Mouse (Mus musculus) MEL (cell line): Measurements from ENCODE around the gene Srpx2. TPM values are rescaled to one million over a fixed set of nuclear protein-coding genes. Genes with fewer than 3 reads are reported as not detected.

Experiments
- DNase-seq: peaks from one replicate; pipeline ENCODE4 v3.0.0; 2011; ENCODE audit warnings: low read depth, low spot score
- H3K27ac ChIP-seq: 2 replicates; pipeline ENCODE4 v1.5.1; 2012; ENCODE audit warnings: low read depth, mild to moderate bottlenecking, control low read depth, low read length, moderate library complexity; ENCODE audit not compliant: control insufficient read depth
- H3K27me3 ChIP-seq, 2 experiments: fragments of 150-350 bp in 1 of 2; sonication (generic) in 1 of 2; 2 replicates each; pipeline ENCODE4 v1.6.1; 2012; ENCODE audit warnings: low read length in 2 of 2, mild to moderate bottlenecking in 2 of 2, improper control_type of control experiment in 1 of 2, moderate library complexity in 1 of 2; ENCODE audit not compliant: insufficient read depth in 2 of 2, control insufficient read depth in 1 of 2
- H3K36me3 ChIP-seq, 2 experiments: 2 replicates each; pipeline ENCODE4 v1.6.1; 2012 to 2014; ENCODE audit warnings: low read length in 2 of 2, improper control_type of control experiment in 1 of 2, inconsistent platforms in 1 of 2, mild to moderate bottlenecking in 1 of 2; ENCODE audit not compliant: insufficient read depth in 2 of 2, control insufficient read depth in 1 of 2
- H3K4me1 ChIP-seq, 2 experiments: fragments of 150-350 bp in 1 of 2; sonication (generic) in 1 of 2; 2 replicates each; pipeline ENCODE4 v1.6.1; 2012; ENCODE audit warnings: low read length in 2 of 2, improper control_type of control experiment in 1 of 2, mild to moderate bottlenecking in 1 of 2; ENCODE audit not compliant: insufficient read depth in 2 of 2, control insufficient read depth in 1 of 2
- H3K4me3 ChIP-seq, 2 experiments: fragments of 150-350 bp in 1 of 2; sonication (generic) in 1 of 2; 2 replicates each; pipeline ENCODE4 v1.5.1; 2012; ENCODE audit warnings: low read depth in 2 of 2, low read length in 2 of 2, mild to moderate bottlenecking in 2 of 2, moderate library complexity in 2 of 2, control low read depth in 1 of 2, improper control_type of control experiment in 1 of 2; ENCODE audit not compliant: control insufficient read depth in 1 of 2, insufficient read depth in 1 of 2
- H3K79me2 ChIP-seq: 2 replicates; pipeline ENCODE4 v1.6.1; 2012; ENCODE audit warnings: mild to moderate bottlenecking, low read length, moderate library complexity; ENCODE audit not compliant: control insufficient read depth, poor library complexity, insufficient read depth
- H3K9ac ChIP-seq: 2 replicates; pipeline ENCODE4 v1.6.1; 2012; ENCODE audit warnings: low read depth, mild to moderate bottlenecking, control low read depth, low read length, moderate library complexity; ENCODE audit not compliant: control insufficient read depth, poor library complexity, severe bottlenecking
- H3K9me3 ChIP-seq: fragments of 150-350 bp; sonication (generic); replicated peaks from 2 replicates; pipeline ENCODE4 v1.6.1; 2012; ENCODE audit warnings: mild to moderate bottlenecking, low read length, improper control_type of control experiment, moderate library complexity; ENCODE audit not compliant: insufficient read depth
- BHLHE40 ChIP-seq: IDR thresholded peaks from 2 replicates; pipeline ENCODE4 v1.6.1; 2012; ENCODE audit warnings: low read depth, mild to moderate bottlenecking, inconsistent platforms, low read length, improper control_type of control experiment, borderline replicate concordance
- CHD2 ChIP-seq: IDR thresholded peaks from 2 replicates; pipeline ENCODE4 v1.6.1; 2011; ENCODE audit warnings: low read length, improper control_type of control experiment
- E2F4 ChIP-seq: IDR thresholded peaks from 2 replicates; pipeline ENCODE4 v1.6.1; 2011; ENCODE audit warnings: low read depth, low read length, improper control_type of control experiment, borderline replicate concordance
- ELF1 ChIP-seq: IDR thresholded peaks from 2 replicates; pipeline ENCODE4 v1.6.1; 2014; ENCODE audit warnings: low read depth, mild to moderate bottlenecking, inconsistent platforms, low read length, improper control_type of control experiment, moderate library complexity
- EP300 ChIP-seq, 2 experiments: IDR thresholded peaks; 2 replicates each; pipeline ENCODE4 v1.6.1; 2011; ENCODE audit warnings: improper control_type of control experiment in 2 of 2, low read length in 2 of 2, low read depth in 1 of 2, mild to moderate bottlenecking in 1 of 2
- ETS1 ChIP-seq: IDR thresholded peaks from 2 replicates; pipeline ENCODE4 v1.6.1; 2012; ENCODE audit warnings: low read depth, mild to moderate bottlenecking, inconsistent platforms, low read length, improper control_type of control experiment, moderate library complexity
- GABPA ChIP-seq: IDR thresholded peaks from 2 replicates; pipeline ENCODE4 v1.6.1; 2012; ENCODE audit warnings: low read depth, mild to moderate bottlenecking, inconsistent platforms, low read length, improper control_type of control experiment, moderate library complexity
- GATA1 ChIP-seq: IDR thresholded peaks from 2 replicates; pipeline ENCODE4 v1.6.1; 2011; ENCODE audit warnings: low read depth, low read length, improper control_type of control experiment
- HCFC1 ChIP-seq: IDR thresholded peaks from 2 replicates; pipeline ENCODE4 v1.6.1; 2012; ENCODE audit warnings: low read depth, mild to moderate bottlenecking, inconsistent platforms, low read length, improper control_type of control experiment, moderate library complexity
- JUND ChIP-seq: IDR thresholded peaks from 2 replicates; pipeline ENCODE4 v1.6.1; 2011; ENCODE audit warnings: low read depth, mild to moderate bottlenecking, improper control_type of control experiment, low read length
- KAT2A ChIP-seq: conservative IDR thresholded peaks from 2 replicates; pipeline ENCODE4 v1.6.1; 2012; ENCODE audit warnings: low read depth, low read length, improper control_type of control experiment, inconsistent platforms
- MAX ChIP-seq: IDR thresholded peaks from 2 replicates; pipeline ENCODE4 v1.6.1; 2011; ENCODE audit warnings: low read length, improper control_type of control experiment
- MEF2A ChIP-seq: IDR thresholded peaks from 2 replicates; pipeline ENCODE4 v1.6.1; 2014; ENCODE audit warnings: low read depth, mild to moderate bottlenecking, inconsistent platforms, low read length, improper control_type of control experiment; ENCODE audit not compliant: poor library complexity, insufficient replicate concordance, severe bottlenecking; ENCODE audit errors: extremely low read depth
- MXI1 ChIP-seq: IDR thresholded peaks from 2 replicates; pipeline ENCODE4 v1.6.1; 2011; ENCODE audit warnings: mild to moderate bottlenecking, low read depth, low read length, improper control_type of control experiment
- MYB ChIP-seq: IDR thresholded peaks from 2 replicates; pipeline ENCODE4 v1.6.1; 2011; ENCODE audit warnings: mild to moderate bottlenecking, low read depth, low read length, improper control_type of control experiment
- MYC ChIP-seq: IDR thresholded peaks from 2 replicates; pipeline ENCODE4 v1.6.1; 2011; ENCODE audit warnings: low read depth, mild to moderate bottlenecking, low read length, improper control_type of control experiment, moderate library complexity
- NRF1 ChIP-seq: IDR thresholded peaks from 2 replicates; pipeline ENCODE4 v1.6.1; 2014; ENCODE audit warnings: low read depth, mild to moderate bottlenecking, inconsistent platforms, low read length, improper control_type of control experiment, moderate library complexity; ENCODE audit not compliant: poor library complexity, insufficient read depth, severe bottlenecking
- POLR2AphosphoS2 ChIP-seq: IDR thresholded peaks from 2 replicates; pipeline ENCODE4 v1.6.1; 2011; ENCODE audit warnings: low read length, improper control_type of control experiment
- RAD21 ChIP-seq: IDR thresholded peaks from 2 replicates; pipeline ENCODE4 v1.6.1; 2011; ENCODE audit warnings: mild to moderate bottlenecking, low read depth, low read length, improper control_type of control experiment
- RCOR1 ChIP-seq: IDR thresholded peaks from 2 replicates; pipeline ENCODE4 v1.6.1; 2012; ENCODE audit warnings: low read depth, mild to moderate bottlenecking, inconsistent platforms, low read length, improper control_type of control experiment
- SIN3A ChIP-seq: IDR thresholded peaks from 2 replicates; pipeline ENCODE4 v1.6.1; 2012; ENCODE audit warnings: low read length, improper control_type of control experiment, inconsistent platforms
- SMC3 ChIP-seq: IDR thresholded peaks from 2 replicates; pipeline ENCODE4 v1.6.1; 2011; ENCODE audit warnings: low read depth, low read length, improper control_type of control experiment
- TAL1 ChIP-seq: IDR thresholded peaks from 2 replicates; pipeline ENCODE4 v1.6.1; 2012; ENCODE audit warnings: mild to moderate bottlenecking, inconsistent platforms, low read length, moderate library complexity, mixed read lengths
- TCF12 ChIP-seq: IDR thresholded peaks from 2 replicates; pipeline ENCODE4 v1.6.1; 2014; ENCODE audit warnings: low read depth, mild to moderate bottlenecking, inconsistent platforms, low read length, improper control_type of control experiment, moderate library complexity
- UBTF ChIP-seq: IDR thresholded peaks from 2 replicates; pipeline ENCODE4 v1.6.1; 2012; ENCODE audit warnings: low read depth, mild to moderate bottlenecking, inconsistent platforms, low read length, improper control_type of control experiment, moderate library complexity, borderline replicate concordance; ENCODE audit not compliant: insufficient read depth
- USF1 ChIP-seq: IDR thresholded peaks from 2 replicates; pipeline ENCODE4 v1.6.1; 2014; ENCODE audit warnings: low read depth, mild to moderate bottlenecking, inconsistent platforms, low read length, improper control_type of control experiment, moderate library complexity
- USF2 ChIP-seq, 2 experiments: IDR thresholded peaks; 2 replicates each; pipeline ENCODE4 v1.6.1; 2011 to 2012; ENCODE audit warnings: improper control_type of control experiment in 2 of 2, low read length in 2 of 2, borderline replicate concordance in 1 of 2, inconsistent platforms in 1 of 2, low read depth in 1 of 2, mild to moderate bottlenecking in 1 of 2; ENCODE audit not compliant: insufficient read depth in 1 of 2
- ZC3H11A ChIP-seq: IDR thresholded peaks from 2 replicates; pipeline ENCODE4 v1.6.1; 2012; ENCODE audit warnings: low read depth, mild to moderate bottlenecking, inconsistent platforms, low read length, improper control_type of control experiment
- ZKSCAN1 ChIP-seq: IDR thresholded peaks from 2 replicates; pipeline ENCODE4 v1.6.1; 2012; ENCODE audit warnings: low read depth, mild to moderate bottlenecking, inconsistent platforms, low read length, improper control_type of control experiment, moderate library complexity
- ZMIZ1 ChIP-seq: IDR thresholded peaks from 2 replicates; pipeline ENCODE4 v1.6.1; 2012; ENCODE audit warnings: low read depth, mild to moderate bottlenecking, inconsistent platforms, low read length, improper control_type of control experiment, moderate library complexity
- polyA plus RNA-seq, 2 experiments: library from polyadenylated mRNA; stranded (reverse) in 1 of 2; unstranded in 1 of 2; fragments of >175 nt in 1 of 2; fragments of >200 nt in 1 of 2; gene quantifications; 2 replicates each; pipeline versions ENCODE4 v1.2.1 to v1.2.4; 2012; ENCODE audit warnings: low replicate concordance in 2 of 2, low read depth in 1 of 2; ENCODE audit not compliant: insufficient read length in 2 of 2, insufficient read depth in 1 of 2, missing spikeins in 1 of 2
- total RNA-seq: library from RNA; depleted of rRNA; stranded (reverse); fragments of 300-350 nt; gene quantifications from 2 replicates; pipeline ENCODE4 v1.2.3, GENCODE M21; 2012

The Srpx2 gene
- total and polyA plus RNA-seq, 3 experiments = not detected

DNA sequence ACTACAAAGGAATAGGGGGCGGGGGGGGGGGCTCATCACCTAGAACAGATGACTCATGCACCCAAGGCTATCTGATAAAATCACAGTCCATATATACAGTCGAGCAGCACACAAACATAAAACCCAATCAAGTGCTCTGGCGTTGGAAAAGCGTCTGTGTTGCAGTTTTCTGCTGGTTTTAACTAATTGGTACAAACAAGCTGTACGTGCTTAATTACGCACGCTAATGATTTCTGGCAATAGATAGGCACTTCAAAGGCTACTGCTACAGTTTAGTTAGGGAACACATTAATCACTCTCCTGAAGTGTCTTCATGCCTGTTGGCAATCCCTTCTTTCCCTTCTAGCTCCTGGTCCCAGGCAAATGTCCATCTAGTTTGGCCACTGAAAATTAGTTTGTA, 46.4 kb downstream of the Srpx2 start:
- TF ChIP-seq USF1 = no peak
- no peak for TF ChIP-seq TCF12
- TF ChIP-seq BHLHE40 = no peak
- no peak for TF ChIP-seq UBTF
- no peak for TF ChIP-seq RCOR1
- TF ChIP-seq KAT2A = no peak
- no peak for TF ChIP-seq CHD2
- no peak for TF ChIP-seq TAL1
- no peak for TF ChIP-seq HCFC1
- TF ChIP-seq RAD21 = no peak
- no peak for TF ChIP-seq ZMIZ1
- no peak for TF ChIP-seq E2F4
- no peak for TF ChIP-seq SMC3
- TF ChIP-seq ELF1 = no peak
- no peak for TF ChIP-seq MYC
- TF ChIP-seq ZC3H11A = no peak
- H3K9ac ChIP-seq = no peak overlapping the region
- no peak overlapping the region for H3K27ac ChIP-seq
- no peaks in the 10 kb centered on the region for H3K9me3 ChIP-seq
- H3K27me3 ChIP-seq = peaks cover 8 to 17% of the 10 kb centered on the region in 2 experiments
- no peak overlapping the region for H3K4me3 ChIP-seq
- peaks cover 0 to under 1% of the 10 kb centered on the region in 2 experiments; a peak in 1 of 4 replicates for H3K36me3 ChIP-seq
- H3K4me1 ChIP-seq = no peaks in the 10 kb centered on the region
- DNase-seq = no peak
- H3K79me2 ChIP-seq = no peaks in the 10 kb centered on the region

DNA sequence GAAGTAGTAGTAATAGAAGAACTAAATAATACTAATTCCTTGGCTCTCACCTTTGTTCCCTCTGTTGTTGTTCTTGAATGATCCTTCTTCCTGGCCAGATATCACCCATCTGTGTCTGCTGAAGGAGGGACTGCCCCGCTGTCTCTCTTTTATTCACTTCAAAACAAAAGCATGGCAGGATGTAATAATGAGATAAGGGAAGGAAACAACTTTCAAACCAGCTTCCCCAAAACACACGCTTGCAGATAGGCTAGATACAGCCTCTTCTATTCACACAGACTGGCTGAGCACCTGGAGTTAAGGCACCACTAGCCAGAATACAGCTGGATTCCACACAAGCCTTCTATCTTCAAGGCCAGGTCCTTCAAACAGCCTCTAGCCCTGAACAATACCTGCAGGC, 52.4 kb downstream of the Srpx2 start:
- Histone ChIP-seq H3K79me2 (no peaks in the 10 kb centered on the region), H3K36me3 (peaks cover 0 to 21% of the 10 kb centered on the region in 2 experiments; a peak in 2 of 4 replicates), H3K4me1 (peaks cover 4 to 13% of the 10 kb centered on the region in 2 experiments), H3K9ac (no peak overlapping the region), H3K4me3 (peak overlapping the region; percentile 2; a peak in 2 of 4 replicates), H3K27me3 (no peaks in the 10 kb centered on the region), H3K9me3 (no peaks in the 10 kb centered on the region), H3K27ac (no peak overlapping the region)
- peak; percentile 58 for TF ChIP-seq SIN3A
- no peak for TF ChIP-seq JUND
- no peak for TF ChIP-seq ZMIZ1
- TF ChIP-seq MAX = no peak
- no peak for TF ChIP-seq KAT2A
- TF ChIP-seq MYB = no peak
- TF ChIP-seq GABPA = no peak
- peak; percentile 33; the same call in 1 of the 2 replicates for TF ChIP-seq RCOR1
- TF ChIP-seq TCF12 = peak; percentile 80
- TF ChIP-seq ZKSCAN1 = no peak
- TF ChIP-seq EP300 (IDR thresholded peaks at IDR 0.05; ENCODE audit: low read depth in 1 of 2, low read length in 2 of 2) = peak; percentile 63 to 76
- TF ChIP-seq BHLHE40 = 0 out of 2 replicates have a peak, but pooled peaks have one; percentile 14
- TF ChIP-seq ETS1 = peak; percentile 73
- no peak for TF ChIP-seq UBTF
- no peak for TF ChIP-seq USF2 (IDR thresholded peaks at IDR 0.05; ENCODE audit: borderline replicate concordance in 1 of 2, insufficient read depth in 1 of 2, low read depth in 1 of 2, low read length in 2 of 2)
- TF ChIP-seq TAL1 = peak; percentile 21; the same call in 1 of the 2 replicates
- peak; percentile 60; the same call in 1 of the 2 replicates for TF ChIP-seq MXI1
- TF ChIP-seq USF1 = no peak
- TF ChIP-seq MEF2A = no peak
- TF ChIP-seq POLR2AphosphoS2 = no peak
- TF ChIP-seq MYC = peak; percentile 63; the same call in 1 of the 2 replicates
- TF ChIP-seq GATA1 = peak; percentile 84
- no peak for TF ChIP-seq NRF1
- DNase-seq = peak; percentile 77
